Mouse (Mus musculus) intestine, postnatal 0 days (tissue): ENCODE data around the gene Bcl2. TPM values are rescaled to one million over a fixed set of nuclear protein-coding genes. Genes with fewer than 3 reads are reported as not detected.

ENCODE experiments used
- ATAC-seq: fragments of 200-750 bp; cut with Nextera tagmentation; 2 replicates; pipeline ENCODE4 v1.8.0; 2017; ENCODE audit warnings: mild to moderate bottlenecking, moderate TSS enrichment, moderate library complexity
- H3K27ac ChIP-seq: fragments of 300-500 bp; sonication (generic); 2 replicates; pipeline ENCODE4 v1.5.1; 2014; ENCODE audit warnings: mild to moderate bottlenecking, low read depth, low read length, moderate library complexity
- H3K27me3 ChIP-seq: fragments of 300-500 bp; sonication (generic); replicated peaks from 2 replicates; pipeline ENCODE4 v1.6.1; 2014; ENCODE audit warnings: low read length, mixed read lengths; ENCODE audit not compliant: control insufficient read depth, insufficient read depth
- H3K36me3 ChIP-seq: fragments of 300-500 bp; sonication (generic); 2 replicates; pipeline ENCODE4 v1.6.1; 2014; ENCODE audit warnings: mild to moderate bottlenecking, moderate library complexity; ENCODE audit not compliant: control insufficient read depth, insufficient read depth
- H3K4me1 ChIP-seq: fragments of 300-500 bp; sonication (generic); replicated peaks from 2 replicates; pipeline ENCODE4 v1.6.1; 2014; ENCODE audit warnings: antibody characterized with exemption, low read length, mixed read lengths; ENCODE audit not compliant: control insufficient read depth, insufficient read depth
- H3K4me2 ChIP-seq: fragments of 300-500 bp; sonication (generic); replicated peaks from 2 replicates; pipeline ENCODE4 v1.6.1; 2014; ENCODE audit warnings: low read depth, mild to moderate bottlenecking, moderate library complexity
- H3K4me3 ChIP-seq: fragments of 300-500 bp; sonication (generic); 2 replicates; pipeline ENCODE4 v1.5.1; 2014; ENCODE audit warnings: low read depth, low read length
- H3K9ac ChIP-seq: fragments of 300-500 bp; sonication (generic); 2 replicates; pipeline ENCODE4 v1.6.1; 2014; ENCODE audit warnings: mild to moderate bottlenecking, low read depth, low read length
- H3K9me3 ChIP-seq: fragments of 300-500 bp; sonication (generic); 2 replicates; pipeline ENCODE4 v1.6.1; 2016; ENCODE audit warnings: mixed run types; ENCODE audit not compliant: control insufficient read depth
- CTCF ChIP-seq: sonication (generic); IDR thresholded peaks from 2 replicates; pipeline ENCODE4 v1.5.1; 2016; ENCODE audit warnings: low read depth, mild to moderate bottlenecking, control low read depth, antibody characterized with exemption, moderate library complexity
- WGBS: fragments of 180-500 bp; shearing (Covaris S2); extraction: QIAGEN DNeasy Blood & Tissue Kit; methylation state at CpG from one replicate; pipeline ENCODE4 v1.1.7; 2014; 5-methylcytosine and 5-hydroxymethylcytosine counted together
- microRNA-seq: library from miRNA; unstranded; fragments of <30 nt; microRNA quantifications from one replicate; pipeline ENCODE4, GENCODE M21; 2016
- polyA plus RNA-seq: library from polyadenylated mRNA; unstranded; fragments of >200 nt; fragmentation: Nextera tagmentation; extraction: Ambion mirVana; gene quantifications from 2 replicates; pipeline ENCODE4 v1.2.1, GENCODE M21; 2015

The Bcl2 gene
- polyA plus RNA-seq, 1 experiment from 2014 or later, result 3.4 TPM

DNA sequence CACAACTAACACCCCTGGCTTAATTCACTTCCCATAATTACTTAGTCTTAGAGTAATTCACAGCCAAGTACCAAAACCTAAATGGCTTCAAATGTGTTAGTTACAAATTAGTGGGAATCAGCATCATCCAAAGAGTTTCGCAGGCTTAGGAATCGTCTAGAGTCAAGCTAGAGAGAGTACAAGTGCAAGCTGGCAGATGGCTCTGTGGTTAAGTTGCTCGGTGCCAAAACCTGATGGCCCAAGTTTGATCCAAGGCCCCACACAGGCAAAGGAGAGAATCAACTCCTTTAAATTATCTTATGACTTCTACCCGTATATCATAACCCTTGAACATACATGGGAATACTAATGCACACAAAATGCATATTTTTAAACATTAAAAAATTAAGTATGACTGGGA is 210.7 kb downstream of the Bcl2 start:
- Histone ChIP-seq H3K27ac (no peak overlapping the region), H3K9ac (no peak overlapping the region), H3K9me3 (no peaks in the 10 kb centered on the region), H3K4me2 (no peak overlapping the region), H3K27me3 (no peaks in the 10 kb centered on the region), H3K4me1 (no peaks in the 10 kb centered on the region), H3K36me3 (no peaks in the 10 kb centered on the region), H3K4me3 (no peak overlapping the region)
- ATAC-seq, result no peak
- TF ChIP-seq CTCF, result no peak
- WGBS, result 91% methylated on average over 4 of the region's 4 CpGs

GRCm38 (mm10) chr1:106497999-106498398 is 216.1 kb downstream of the Bcl2 start:
- no peak overlapping the region for H3K27ac ChIP-seq
- H3K9ac ChIP-seq, result no peak overlapping the region
- H3K27me3 ChIP-seq, result no peaks in the 10 kb centered on the region
- no peaks in the 10 kb centered on the region for H3K4me1 ChIP-seq
- no peaks in the 10 kb centered on the region for H3K36me3 ChIP-seq
- ATAC-seq, result no peak
- H3K4me3 ChIP-seq, result no peak overlapping the region
- TF ChIP-seq CTCF, result no peak
- H3K9me3 ChIP-seq, result no peaks in the 10 kb centered on the region
- H3K4me2 ChIP-seq, result no peak overlapping the region
- 73% methylated on average over 2 of the region's 2 CpGs for whole genome bisulfite sequencing

Small RNAs within 50 kb of the gene (microRNA-seq; reads per million reads assigned to microRNA genes)
- not detected for gene Mir3473f

Other genes starting within 250 kb of the Bcl2 start
- 10.8 and 11.3 TPM in 2 replicates for gene Kdsr, start 45.5 kb upstream of the Bcl2 start, polyA plus RNA-seq
- 60.9 and 61.1 TPM in 2 replicates for gene Vps4b, start 82.5 kb upstream of the Bcl2 start, polyA plus RNA-seq
- 0.38 and 0.75 TPM in 2 replicates for gene Serpinb5, start 146.9 kb upstream of the Bcl2 start, polyA plus RNA-seq
- gene Serpinb12, start 220.2 kb upstream of the Bcl2 start, polyA plus RNA-seq, result not detected in 2 replicates